Mouse (Mus musculus): ENCODE measurements around the gene H1foo. TPM values are rescaled to one million over a fixed set of nuclear protein-coding genes. Genes with fewer than 3 reads are reported as not detected.

Gene H1foo
- total and polyA plus RNA-seq, 3 experiments, result not detected

DNA sequence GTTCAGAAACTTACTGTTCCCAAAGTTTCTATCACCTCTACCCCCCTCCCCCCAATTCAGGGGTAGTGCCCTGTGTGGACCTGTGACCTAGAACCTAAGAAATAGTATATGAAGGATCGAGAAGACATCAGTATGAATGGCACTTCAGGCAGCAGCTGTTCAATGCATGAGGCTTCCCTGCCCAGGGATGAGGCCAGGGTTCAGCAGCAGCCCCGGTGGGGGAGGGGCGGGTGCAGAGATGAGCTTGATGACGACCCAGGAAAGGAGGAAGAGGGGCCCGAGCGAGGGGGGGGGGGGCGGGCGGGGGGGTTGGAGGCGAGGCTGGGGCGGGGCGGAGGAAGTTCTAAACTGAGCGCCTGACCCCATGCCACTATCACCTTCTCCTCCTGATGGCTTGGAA lies 3.6 kb upstream of the H1foo start:
- Histone ChIP-seq H3K27me3 (ENCODE audit: insufficient read depth, low read length) (peaks cover 24% of the 10 kb centered on the region), H3K4me3 (ENCODE audit: low read depth, low read length) (no peak overlapping the region), H3K4me1 (ENCODE audit: insufficient read depth, low read depth, low read length) (peaks cover 4% of the 10 kb centered on the region; the same call in 1 of the 2 replicates), H3K36me3 (replicated peaks) (no peaks in the 10 kb centered on the region), H3K9me3 (replicated peaks) (no peaks in the 10 kb centered on the region)
- DNase-seq (ENCODE audit: low spot score) (no peak), ATAC-seq (ENCODE audit: extremely low read depth, insufficient number of reproducible peaks, low FRiP score, poor library complexity, severe bottlenecking) (no peak)
- TF ChIP-seq CTCF (IDR thresholded peaks at IDR 0.05; ENCODE audit: low read depth, low read length) (no peak), TAL1 (conservative IDR thresholded peaks at IDR 0.05; ENCODE audit: low read depth, low read length) (no peak), POLR2AphosphoS5 (IDR thresholded peaks at IDR 0.05; ENCODE audit: insufficient replicate concordance, low read depth, low read length) (no peak), GATA2 (IDR thresholded peaks at IDR 0.05; ENCODE audit: borderline replicate concordance, low read depth, low read length) (no peak), GATA1 (IDR thresholded peaks at IDR 0.05; ENCODE audit: borderline replicate concordance, low read length) (no peak)

GRCm38 (mm10) chr6:115943498-115944427 lies 975 bp upstream of the H1foo start:
- Histone ChIP-seq H3K4me1 (ENCODE audit: insufficient read depth, low read depth, low read length) (peaks cover 4% of the 10 kb centered on the region; the same call in 1 of the 2 replicates), H3K27me3 (ENCODE audit: insufficient read depth, low read length) (peaks cover 36% of the 10 kb centered on the region), H3K4me3 (ENCODE audit: low read depth, low read length) (no peak overlapping the region), H3K36me3 (replicated peaks) (no peaks in the 10 kb centered on the region), H3K9me3 (replicated peaks) (no peaks in the 10 kb centered on the region)
- no peak for DNase-seq (ENCODE audit: low spot score)
- TF ChIP-seq GATA1 (IDR thresholded peaks at IDR 0.05; ENCODE audit: borderline replicate concordance, low read length) (no peak), CTCF (IDR thresholded peaks at IDR 0.05; ENCODE audit: low read depth, low read length) (no peak), POLR2AphosphoS5 (IDR thresholded peaks at IDR 0.05; ENCODE audit: insufficient replicate concordance, low read depth, low read length) (no peak), GATA2 (IDR thresholded peaks at IDR 0.05; ENCODE audit: borderline replicate concordance, low read depth, low read length) (no peak), TAL1 (conservative IDR thresholded peaks at IDR 0.05; ENCODE audit: low read depth, low read length) (no peak)
- no peak for ATAC-seq (ENCODE audit: extremely low read depth, insufficient number of reproducible peaks, low FRiP score, poor library complexity, severe bottlenecking)

DNA sequence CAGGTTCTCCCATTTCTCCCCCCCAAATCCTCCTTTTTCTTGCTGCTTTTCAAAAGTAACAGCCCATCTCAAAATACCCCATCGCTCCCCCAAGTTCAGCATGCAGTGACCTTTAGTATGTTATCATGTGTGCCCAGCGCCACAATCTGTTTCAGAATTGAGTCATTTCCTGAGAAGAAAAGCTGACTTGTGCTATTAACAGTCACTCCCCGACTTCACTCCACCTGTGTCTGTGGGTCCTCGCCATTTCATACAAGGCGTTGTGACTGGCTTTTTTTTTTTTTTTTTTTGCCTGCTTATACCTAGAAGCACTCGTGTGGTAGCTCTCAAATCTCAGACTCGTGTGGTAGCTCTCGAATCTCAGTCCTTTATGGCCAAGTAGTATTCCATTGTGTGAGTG lies 895 bp downstream of the H1foo start:
- Histone ChIP-seq H3K4me1 (ENCODE audit: insufficient read depth, low read depth, low read length) (peaks cover 4% of the 10 kb centered on the region; the same call in 1 of the 2 replicates), H3K36me3 (replicated peaks) (no peaks in the 10 kb centered on the region), H3K4me3 (ENCODE audit: low read depth, low read length) (no peak overlapping the region), H3K9me3 (replicated peaks) (no peaks in the 10 kb centered on the region), H3K27me3 (ENCODE audit: insufficient read depth, low read length) (peaks cover 33% of the 10 kb centered on the region)
- no peak for ATAC-seq (ENCODE audit: extremely low read depth, insufficient number of reproducible peaks, low FRiP score, poor library complexity, severe bottlenecking)
- no peak for DNase-seq (ENCODE audit: low spot score)
- TF ChIP-seq POLR2AphosphoS5 (IDR thresholded peaks at IDR 0.05; ENCODE audit: insufficient replicate concordance, low read depth, low read length) (no peak), GATA2 (IDR thresholded peaks at IDR 0.05; ENCODE audit: borderline replicate concordance, low read depth, low read length) (no peak), GATA1 (IDR thresholded peaks at IDR 0.05; ENCODE audit: borderline replicate concordance, low read length) (no peak), TAL1 (conservative IDR thresholded peaks at IDR 0.05; ENCODE audit: low read depth, low read length) (no peak), CTCF (IDR thresholded peaks at IDR 0.05; ENCODE audit: low read depth, low read length) (no peak)

DNA sequence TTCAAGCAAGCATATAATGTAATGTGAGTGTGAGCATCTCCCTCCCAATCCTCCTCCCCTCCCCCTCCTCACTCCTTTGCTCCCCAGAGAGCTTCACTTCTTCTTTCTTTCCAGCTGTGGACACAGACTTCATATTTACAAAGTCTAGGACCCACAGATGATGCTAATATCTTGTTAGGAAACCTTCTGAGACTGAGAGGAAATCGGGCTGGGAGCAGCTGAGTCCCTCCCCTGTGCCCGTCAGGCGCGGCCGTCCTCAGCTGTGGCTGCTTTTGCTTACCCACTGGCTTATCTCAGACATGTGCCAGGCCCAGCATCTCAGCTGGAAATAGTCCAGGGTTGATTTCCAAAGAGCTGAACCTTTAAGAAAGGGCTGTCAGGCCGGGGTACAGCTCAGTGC lies 1.7 kb downstream of the H1foo start:
- Histone ChIP-seq H3K4me1 (ENCODE audit: insufficient read depth, low read depth, low read length) (no peaks in the 10 kb centered on the region), H3K4me3 (ENCODE audit: low read depth, low read length) (no peak overlapping the region), H3K27me3 (ENCODE audit: insufficient read depth, low read length) (peaks cover 33% of the 10 kb centered on the region), H3K36me3 (replicated peaks) (no peaks in the 10 kb centered on the region), H3K9me3 (replicated peaks) (no peaks in the 10 kb centered on the region)
- TF ChIP-seq POLR2AphosphoS5 (IDR thresholded peaks at IDR 0.05; ENCODE audit: insufficient replicate concordance, low read depth, low read length), result no peak
- no peak for TF ChIP-seq CTCF (IDR thresholded peaks at IDR 0.05; ENCODE audit: low read depth, low read length)
- no peak for TF ChIP-seq TAL1 (conservative IDR thresholded peaks at IDR 0.05; ENCODE audit: low read depth, low read length)
- TF ChIP-seq GATA2 (IDR thresholded peaks at IDR 0.05; ENCODE audit: borderline replicate concordance, low read depth, low read length), result no peak
- TF ChIP-seq GATA1 (IDR thresholded peaks at IDR 0.05; ENCODE audit: borderline replicate concordance, low read length), result no peak
- ATAC-seq (ENCODE audit: extremely low read depth, insufficient number of reproducible peaks, low FRiP score, poor library complexity, severe bottlenecking) (no peak), DNase-seq (ENCODE audit: low spot score) (no peak)

DNA sequence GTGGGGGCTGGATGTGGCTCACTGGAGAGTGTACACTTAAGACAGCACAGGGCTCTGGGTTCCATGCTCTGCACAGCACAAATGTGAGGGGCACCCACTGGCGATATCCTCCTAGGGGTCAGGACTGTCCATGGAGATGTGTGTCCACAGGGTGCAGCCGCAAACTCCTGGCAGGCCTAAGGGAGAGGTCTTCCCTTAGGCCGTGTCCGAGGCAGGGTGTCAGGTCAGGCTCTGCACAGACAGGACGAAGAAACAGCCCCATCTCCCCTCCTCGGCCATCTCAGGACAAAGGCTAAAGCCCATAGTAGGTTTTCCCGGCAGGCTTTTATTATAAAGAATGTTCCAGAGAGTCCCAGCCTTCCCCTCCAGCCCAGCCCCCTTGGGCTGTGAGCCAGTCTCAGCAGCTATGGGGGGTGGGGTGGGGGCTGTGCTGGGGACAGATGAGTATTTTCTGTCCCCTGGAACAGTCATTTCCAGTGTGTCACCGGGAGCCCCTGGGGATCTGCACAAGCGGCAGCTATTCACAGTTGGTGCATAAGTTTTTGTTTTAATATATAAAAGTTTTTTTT lies 9.9 kb downstream of the H1foo start:
- ATAC-seq (ENCODE audit: extremely low read depth, insufficient number of reproducible peaks, low FRiP score, poor library complexity, severe bottlenecking), result no peak
- H3K36me3 ChIP-seq (replicated peaks), result no peaks in the 10 kb centered on the region

DNA sequence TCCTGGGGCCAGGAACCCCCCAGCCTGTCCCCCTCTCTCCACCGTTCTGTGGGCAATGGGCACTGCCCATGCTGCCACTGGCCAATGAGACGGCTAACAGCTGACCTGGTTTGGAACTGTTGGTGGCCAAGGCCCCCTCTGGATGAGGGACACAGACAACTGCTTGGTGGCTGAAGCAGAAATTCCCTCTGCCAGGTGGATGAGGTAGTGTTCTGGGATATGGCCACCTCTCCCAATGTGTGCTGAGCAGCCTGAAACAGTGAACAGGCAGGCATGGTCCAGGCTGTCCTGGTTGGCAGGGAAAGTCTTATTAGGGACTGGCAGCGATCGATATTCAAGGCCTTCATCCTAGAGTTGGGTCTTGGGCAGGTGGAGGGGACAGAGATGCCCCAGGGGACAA lies 10.4 kb downstream of the H1foo start:
- Histone ChIP-seq H3K9me3 (replicated peaks) (no peaks in the 10 kb centered on the region), H3K36me3 (replicated peaks) (no peaks in the 10 kb centered on the region)
- TF ChIP-seq GATA2 (IDR thresholded peaks at IDR 0.05; ENCODE audit: borderline replicate concordance, low read depth, low read length) (no peak), TAL1 (conservative IDR thresholded peaks at IDR 0.05; ENCODE audit: low read depth, low read length) (no peak), POLR2AphosphoS5 (IDR thresholded peaks at IDR 0.05; ENCODE audit: insufficient replicate concordance, low read depth, low read length) (no peak), CTCF (IDR thresholded peaks at IDR 0.05; ENCODE audit: low read depth, low read length) (no peak), GATA1 (IDR thresholded peaks at IDR 0.05; ENCODE audit: borderline replicate concordance, low read length) (no peak)

More for the DNA sequence above, 9.9 kb downstream of the H1foo start:
- DNase-seq (ENCODE audit: low spot score), result no peak
- H3K27me3 ChIP-seq (ENCODE audit: insufficient read depth, low read length), result peaks cover 10% of the 10 kb centered on the region; the same call in 1 of the 2 replicates
- no peak for TF ChIP-seq TAL1 (conservative IDR thresholded peaks at IDR 0.05; ENCODE audit: low read depth, low read length)
- no peak for TF ChIP-seq POLR2AphosphoS5 (IDR thresholded peaks at IDR 0.05; ENCODE audit: insufficient replicate concordance, low read depth, low read length)
- no peak for TF ChIP-seq GATA1 (IDR thresholded peaks at IDR 0.05; ENCODE audit: borderline replicate concordance, low read length)
- no peak for TF ChIP-seq GATA2 (IDR thresholded peaks at IDR 0.05; ENCODE audit: borderline replicate concordance, low read depth, low read length)
- no peak for TF ChIP-seq CTCF (IDR thresholded peaks at IDR 0.05; ENCODE audit: low read depth, low read length)
- H3K4me3 ChIP-seq (ENCODE audit: low read depth, low read length), result no peak overlapping the region
- H3K4me1 ChIP-seq (ENCODE audit: insufficient read depth, low read depth, low read length), result no peaks in the 10 kb centered on the region
- H3K9me3 ChIP-seq (replicated peaks), result no peaks in the 10 kb centered on the region

More for the DNA sequence above, 10.4 kb downstream of the H1foo start:
- DNase-seq (ENCODE audit: low spot score) (no peak), ATAC-seq (ENCODE audit: extremely low read depth, insufficient number of reproducible peaks, low FRiP score, poor library complexity, severe bottlenecking) (no peak)
- Histone ChIP-seq H3K27me3 (ENCODE audit: insufficient read depth, low read length) (peaks cover 10% of the 10 kb centered on the region; the same call in 1 of the 2 replicates), H3K4me1 (ENCODE audit: insufficient read depth, low read depth, low read length) (no peaks in the 10 kb centered on the region), H3K4me3 (ENCODE audit: low read depth, low read length) (no peak overlapping the region)
